Mouse (Mus musculus) stomach, postnatal 0 days (tissue): ENCODE measurements around the gene Arhgap15. TPM values are rescaled to one million over a fixed set of nuclear protein-coding genes. Genes with fewer than 3 reads are reported as not detected.

Experiments used
- ATAC-seq: fragments of 200-750 bp; cut with Nextera tagmentation; 2 replicates; pipeline ENCODE4 v1.8.0; 2017; ENCODE audit not compliant: low FRiP score, low TSS enrichment
- DNase-seq: peaks from one replicate; pipeline ENCODE4 v3.0.0-alpha.2; 2016; ENCODE audit warnings: low spot score
- H3K27ac ChIP-seq: fragments of 300-500 bp; sonication (generic); replicated peaks from 2 replicates; pipeline ENCODE4 v1.5.1; 2014; ENCODE audit warnings: mild to moderate bottlenecking, control low read depth
- H3K27me3 ChIP-seq: fragments of 300-500 bp; sonication (generic); 2 replicates; pipeline ENCODE4 v1.6.1; 2014; ENCODE audit warnings: low read length; ENCODE audit not compliant: control insufficient read depth, insufficient read depth
- H3K36me3 ChIP-seq: fragments of 300-500 bp; sonication (generic); 2 replicates; pipeline ENCODE4 v1.6.1; 2014; ENCODE audit warnings: low read length, mixed read lengths; ENCODE audit not compliant: control insufficient read depth, insufficient read depth
- H3K4me1 ChIP-seq: fragments of 300-500 bp; sonication (generic); replicated peaks from 2 replicates; pipeline ENCODE4 v1.6.1; 2014; ENCODE audit warnings: antibody characterized with exemption; ENCODE audit not compliant: control insufficient read depth, insufficient read depth
- H3K4me2 ChIP-seq: fragments of 300-500 bp; sonication (generic); replicated peaks from 2 replicates; pipeline ENCODE4 v1.6.1; 2014; ENCODE audit warnings: low read depth, mild to moderate bottlenecking, control low read depth, moderate library complexity
- H3K4me3 ChIP-seq: fragments of 300-500 bp; sonication (generic); 2 replicates; pipeline ENCODE4 v1.5.1; 2014; ENCODE audit warnings: low read depth, low read length, control low read depth
- H3K9ac ChIP-seq: fragments of 300-500 bp; sonication (generic); 2 replicates; pipeline ENCODE4 v1.6.1; 2014; ENCODE audit warnings: mild to moderate bottlenecking, low read length, control low read depth, mixed read lengths
- H3K9me3 ChIP-seq: fragments of 300-500 bp; sonication (generic); 2 replicates; pipeline ENCODE4 v1.6.1; 2016; ENCODE audit warnings: low read length; ENCODE audit not compliant: control insufficient read depth
- CTCF ChIP-seq: IDR thresholded peaks from 2 replicates; pipeline ENCODE4 v1.5.1; 2016; ENCODE audit warnings: antibody characterized with exemption, low read depth, mild to moderate bottlenecking, moderate library complexity
- EP300 ChIP-seq: optimal IDR thresholded peaks from 2 replicates; pipeline ENCODE3; 2016; ENCODE audit warnings: antibody characterized with exemption
- WGBS: fragments of 180-500 bp; shearing (Covaris S2); extraction: QIAGEN DNeasy Blood & Tissue Kit; methylation state at CpG from one replicate; pipeline ENCODE4 v1.1.7; 2014; 5-methylcytosine and 5-hydroxymethylcytosine counted together
- polyA plus RNA-seq: library from polyadenylated mRNA; unstranded; fragments of >200 nt; fragmentation: Nextera tagmentation; extraction: Ambion mirVana; gene quantifications from 2 replicates; pipeline ENCODE4 v1.2.1, GENCODE M21; 2015

The Arhgap15 gene
- polyA plus RNA-seq, 1 experiment from 2014 or later = 0.93 TPM

GRCm38 (mm10) chr2:43766200-43766599 is 17.6 kb downstream of the Arhgap15 start:
- Histone ChIP-seq H3K9me3 (no peaks in the 10 kb centered on the region), H3K4me1 (no peaks in the 10 kb centered on the region), H3K27me3 (no peaks in the 10 kb centered on the region), H3K27ac (no peak overlapping the region), H3K9ac (no peak overlapping the region), H3K36me3 (no peaks in the 10 kb centered on the region), H3K4me3 (no peak overlapping the region), H3K4me2 (no peak overlapping the region)
- ATAC-seq (no peak), DNase-seq (no peak)
- TF ChIP-seq EP300 = no peak
- TF ChIP-seq CTCF = no peak
- 81% methylated on average over 3 of the region's 3 CpGs for WGBS

GRCm38 (mm10) chr2:43769850-43770570 is 21.4 kb downstream of the Arhgap15 start:
- H3K9ac ChIP-seq = no peak overlapping the region
- H3K9me3 ChIP-seq = no peaks in the 10 kb centered on the region
- no peak overlapping the region for H3K4me2 ChIP-seq
- H3K36me3 ChIP-seq = no peaks in the 10 kb centered on the region
- 92% methylated on average over 2 of the region's 2 CpGs for WGBS
- no peaks in the 10 kb centered on the region for H3K4me1 ChIP-seq
- no peaks in the 10 kb centered on the region for H3K27me3 ChIP-seq
- H3K27ac ChIP-seq = no peak overlapping the region
- ATAC-seq (no peak), DNase-seq (no peak)
- TF ChIP-seq CTCF (no peak), EP300 (no peak)
- H3K4me3 ChIP-seq = no peak overlapping the region

- Histone ChIP-seq H3K27me3 (no peaks in the 10 kb centered on the region), H3K4me2 (no peak overlapping the region), H3K4me1 (no peaks in the 10 kb centered on the region), H3K9ac (no peak overlapping the region), H3K36me3 (no peaks in the 10 kb centered on the region), H3K27ac (no peak overlapping the region), H3K9me3 (no peaks in the 10 kb centered on the region), H3K4me3 (no peak overlapping the region)
- no peak for TF ChIP-seq CTCF
- no peak for TF ChIP-seq EP300
- ATAC-seq (no peak), DNase-seq (no peak)
- 86% methylated on average over 5 of the region's 5 CpGs for WGBS
Measured at GRCm38 (mm10) chr2:43772640-43773039, 24.0 kb downstream of the Arhgap15 start.

- TF ChIP-seq CTCF (no peak), EP300 (no peak)
- Histone ChIP-seq H3K9me3 (no peaks in the 10 kb centered on the region), H3K36me3 (no peaks in the 10 kb centered on the region), H3K4me2 (no peak overlapping the region), H3K4me1 (no peaks in the 10 kb centered on the region), H3K27me3 (no peaks in the 10 kb centered on the region), H3K9ac (no peak overlapping the region), H3K27ac (no peak overlapping the region), H3K4me3 (no peak overlapping the region)
- DNase-seq (no peak), ATAC-seq (no peak)
- WGBS = 89% methylated on average over 3 of the region's 3 CpGs
Measured at GRCm38 (mm10) chr2:43782157-43782556, 33.5 kb downstream of the Arhgap15 start.

GRCm38 (mm10) chr2:43783759-43784735 is 35.4 kb downstream of the Arhgap15 start:
- no peak for DNase-seq
- TF ChIP-seq EP300 (no peak), CTCF (no peak)
- H3K27ac ChIP-seq = no peak overlapping the region

More at GRCm38 (mm10) chr2:43783759-43784735, 35.4 kb downstream of the Arhgap15 start:
- Histone ChIP-seq H3K36me3 (no peaks in the 10 kb centered on the region), H3K4me1 (no peaks in the 10 kb centered on the region), H3K9me3 (no peaks in the 10 kb centered on the region), H3K4me2 (no peak overlapping the region), H3K9ac (no peak overlapping the region), H3K4me3 (no peak overlapping the region), H3K27me3 (no peaks in the 10 kb centered on the region)
- no peak for ATAC-seq
- WGBS = 74% methylated on average over 7 of the region's 7 CpGs
